In genomic region chr2:26285804-26286203, GRCm38 (mm10) we compare ENCODE assay signal across 11 mouse cellular contexts. TPM values are rescaled to one million over a fixed set of nuclear protein-coding genes. Genes with fewer than 3 reads are reported as not detected.
DNase-seq lines count a peak whose midpoint lies in the region; ATAC-seq and TF ChIP-seq lines count a peak whose summit lies in the region.
"Had no signal": no experiment of that assay in that cellular context is flagged by ENCODE, and none has a peak within 500 bp of the region (broad histone marks: within the 10 kb centered on the region; RNA-seq: fewer than 3 reads in every experiment).

No protein-coding gene starts in this region.

- no peaks in the 10 kb centered on the region; the same call in 1 of the 2 replicates for H3K4me1 ChIP-seq in lung, embryonic 14.5 days (ENCODE audit: insufficient read depth)
- no peaks in the 10 kb centered on the region; the same call in 1 of the 2 replicates for H3K4me1 ChIP-seq in limb, embryonic 13.5 days
- H3K4me1 ChIP-seq in intestine, embryonic 16.5 days (ENCODE audit: control insufficient read depth, insufficient read depth, low read length), result no peaks in the 10 kb centered on the region

- no peaks in the 10 kb centered on the region for H3K9me3 ChIP-seq in lung, embryonic 14.5 days (ENCODE audit: low read depth, low read length)
- no peaks in the 10 kb centered on the region for H3K9me3 ChIP-seq in limb, embryonic 13.5 days
- H3K9me3 ChIP-seq in intestine, embryonic 16.5 days (ENCODE audit: control insufficient read depth, low read length), result no peaks in the 10 kb centered on the region
- H3K9me3 ChIP-seq: embryonic facial prominence, embryonic 15.5 days had no signal

- no peak for TF ChIP-seq CTCF in lung, embryonic 14.5 days (IDR thresholded peaks at IDR 0.05; ENCODE audit: low read depth)

- 43% methylated on average over 7 of the region's 7 CpGs for WGBS in lung, embryonic 14.5 days
- WGBS in limb, embryonic 13.5 days, result 52% methylated on average over 7 of the region's 7 CpGs
- WGBS in intestine, embryonic 16.5 days, result 66% methylated on average over 7 of the region's 7 CpGs

- DNase-seq in gastrocnemius, postnatal 14 days, result peak; percentile 57
- DNase-seq in gastrocnemius, adult 18-20 months (ENCODE audit: low spot score), result no peak
- DNase-seq in lung, embryonic 14.5 days, result peak; percentile 70
- no peak for DNase-seq in lung, postnatal 25 days (ENCODE audit: low spot score)
- peak; percentile 35 for DNase-seq in adrenal gland, postnatal 25 days
- DNase-seq: right cerebral cortex, postnatal 14 days had no signal

- ATAC-seq in lung, embryonic 14.5 days (ENCODE audit: insufficient read depth), result no peak
- ATAC-seq in limb, embryonic 13.5 days (ENCODE audit: low FRiP score, low read depth), result peak; percentile 66; the same call in 1 of the 2 replicates
- no peak; the same call in 1 of the 2 replicates for ATAC-seq in intestine, embryonic 16.5 days

- H3K36me3 ChIP-seq in lung, embryonic 14.5 days (ENCODE audit: insufficient read depth), result no peaks in the 10 kb centered on the region
- no peaks in the 10 kb centered on the region for H3K36me3 ChIP-seq in limb, embryonic 13.5 days
- no peaks in the 10 kb centered on the region for H3K36me3 ChIP-seq in intestine, embryonic 16.5 days (ENCODE audit: control insufficient read depth, insufficient read depth, low read length)
- H3K36me3 ChIP-seq: embryonic facial prominence, embryonic 15.5 days had no signal

- H3K27ac ChIP-seq in lung, embryonic 14.5 days (ENCODE audit: low read depth), result no peak overlapping the region
- no peak overlapping the region for H3K27ac ChIP-seq in limb, embryonic 13.5 days
- no peak overlapping the region for H3K27ac ChIP-seq in intestine, embryonic 16.5 days (ENCODE audit: low read length)
- H3K27ac ChIP-seq: embryonic facial prominence, embryonic 15.5 days; heart, adult 2 months had no signal

- H3K4me2 ChIP-seq in lung, embryonic 14.5 days, result no peak overlapping the region
- no peak overlapping the region for H3K4me2 ChIP-seq in limb, embryonic 13.5 days (replicated peaks)
- H3K4me2 ChIP-seq in intestine, embryonic 16.5 days (ENCODE audit: low read depth, low read length), result no peak overlapping the region
- H3K4me2 ChIP-seq: embryonic facial prominence, embryonic 15.5 days had no signal

- H3K9ac ChIP-seq in lung, embryonic 14.5 days, result no peak overlapping the region
- H3K9ac ChIP-seq in limb, embryonic 13.5 days, result no peak overlapping the region
- no peak overlapping the region for H3K9ac ChIP-seq in intestine, embryonic 16.5 days (ENCODE audit: low read depth, low read length)
- H3K9ac ChIP-seq: embryonic facial prominence, embryonic 15.5 days had no signal

- intact Hi-C loops in gastrocnemius, postnatal 14 days (cut with DNase I; ENCODE audit: low total_unique reads), result no loop called here

- no peak overlapping the region for H3K4me3 ChIP-seq in lung, embryonic 14.5 days (ENCODE audit: low read depth, low read length)
- H3K4me3 ChIP-seq in limb, embryonic 13.5 days, result no peak overlapping the region
- H3K4me3 ChIP-seq in intestine, embryonic 16.5 days (ENCODE audit: low read length), result no peak overlapping the region
- H3K4me3 ChIP-seq: embryonic facial prominence, embryonic 15.5 days; heart, adult 2 months had no signal

- H3K27me3 ChIP-seq in lung, embryonic 14.5 days (ENCODE audit: insufficient read depth, low read length), result no peaks in the 10 kb centered on the region
- no peaks in the 10 kb centered on the region for H3K27me3 ChIP-seq in limb, embryonic 13.5 days
- H3K27me3 ChIP-seq in intestine, embryonic 16.5 days (replicated peaks; ENCODE audit: control insufficient read depth, insufficient read depth, low read length), result no peaks in the 10 kb centered on the region
- H3K27me3 ChIP-seq: embryonic facial prominence, embryonic 15.5 days had no signal

RNA-seq across cellular contexts. Expression of gene Ccdc187, which starts 8.6 kb away (rescaled TPM):
- total RNA-seq in gastrocnemius, postnatal 14 days (2021), result under 1 TPM; 0.04 to 0.09 TPM
- total RNA-seq in gastrocnemius, adult 18-20 months (2021), result not detected
- polyA plus RNA-seq in lung, embryonic 14.5 days (2014; fragmentation: Nextera tagmentation; extraction: Ambion mirVana), result 0.28 and 0.36 TPM in 2 replicates
- 0.62 and 1.5 TPM in 2 replicates for total RNA-seq in adrenal gland, postnatal 25 days (2021)
- polyA plus RNA-seq in limb, embryonic 13.5 days (2015; fragmentation: Nextera tagmentation; extraction: Ambion mirVana), result 0.04 TPM in 1 of 2 replicates, not detected in the other
- polyA plus RNA-seq in intestine, embryonic 16.5 days (2015; fragmentation: Nextera tagmentation; extraction: Ambion mirVana), result 0.26 and 0.27 TPM in 2 replicates
- polyA plus RNA-seq: liver, adult 2 months had no signal

RNA-seq across cellular contexts. Expression of gene Gpsm1, which starts 29.5 kb away (rescaled TPM):
- 1 to 10 TPM; 6.4 to 7.4 TPM for total RNA-seq in gastrocnemius, postnatal 14 days (2021)
- total RNA-seq in gastrocnemius, adult 18-20 months (2021), result 1 to 10 TPM; 1.6 to 2.3 TPM
- 37.9 and 40.5 TPM in 2 replicates for polyA plus RNA-seq in lung, embryonic 14.5 days (2014; fragmentation: Nextera tagmentation; extraction: Ambion mirVana)
- total RNA-seq in adrenal gland, postnatal 25 days (2021), result 17.5 and 17.7 TPM in 2 replicates
- polyA plus RNA-seq in limb, embryonic 13.5 days (2015; fragmentation: Nextera tagmentation; extraction: Ambion mirVana), result 61.5 and 66.6 TPM in 2 replicates
- polyA plus RNA-seq in intestine, embryonic 16.5 days (2015; fragmentation: Nextera tagmentation; extraction: Ambion mirVana), result 22.6 and 23.2 TPM in 2 replicates

RNA-seq across cellular contexts. Expression of gene Qsox2, which starts 48.5 kb away (rescaled TPM):
- 1 to 10 TPM; 4.3 to 5.4 TPM for total RNA-seq in gastrocnemius, postnatal 14 days (2021)
- total RNA-seq in gastrocnemius, adult 18-20 months (2021), result 1 to 10 TPM; 3.5 to 3.8 TPM
- 25.8 and 26.1 TPM in 2 replicates for polyA plus RNA-seq in lung, embryonic 14.5 days (2014; fragmentation: Nextera tagmentation; extraction: Ambion mirVana)
- 17.5 and 19.7 TPM in 2 replicates for total RNA-seq in adrenal gland, postnatal 25 days (2021)
- 14.9 and 16.0 TPM in 2 replicates for polyA plus RNA-seq in limb, embryonic 13.5 days (2015; fragmentation: Nextera tagmentation; extraction: Ambion mirVana)
- 23.8 and 25.1 TPM in 2 replicates for polyA plus RNA-seq in intestine, embryonic 16.5 days (2015; fragmentation: Nextera tagmentation; extraction: Ambion mirVana)

Comparison
In these comparisons a context has a peak if more than half of its experiments do, and no peak if none do; other contexts are left out.
1. DNase-seq: peak in gastrocnemius, postnatal 14 days (single experiment), lung, embryonic 14.5 days (single experiment) and adrenal gland, postnatal 25 days (single experiment); none in gastrocnemius, adult 18-20 months (single experiment) and lung, postnatal 25 days (single experiment).